Mouse (Mus musculus) bone marrow, adult 2 months (tissue): Measurements from ENCODE around the gene Olfr221.

Source experiments
- CTCF ChIP-seq: fragments of 200-500 bp; IDR thresholded peaks from 2 replicates; pipeline ENCODE4 v1.5.1; 2011; ENCODE audit warnings: low read length, control low read depth; ENCODE audit not compliant: control insufficient read depth, insufficient read depth
- POLR2A ChIP-seq: fragments of 200-500 bp; IDR thresholded peaks from 2 replicates; pipeline ENCODE4 v1.6.1; 2011; ENCODE audit warnings: low read depth, mild to moderate bottlenecking, control low read depth, low read length, borderline replicate concordance; ENCODE audit not compliant: control insufficient read depth

DNA sequence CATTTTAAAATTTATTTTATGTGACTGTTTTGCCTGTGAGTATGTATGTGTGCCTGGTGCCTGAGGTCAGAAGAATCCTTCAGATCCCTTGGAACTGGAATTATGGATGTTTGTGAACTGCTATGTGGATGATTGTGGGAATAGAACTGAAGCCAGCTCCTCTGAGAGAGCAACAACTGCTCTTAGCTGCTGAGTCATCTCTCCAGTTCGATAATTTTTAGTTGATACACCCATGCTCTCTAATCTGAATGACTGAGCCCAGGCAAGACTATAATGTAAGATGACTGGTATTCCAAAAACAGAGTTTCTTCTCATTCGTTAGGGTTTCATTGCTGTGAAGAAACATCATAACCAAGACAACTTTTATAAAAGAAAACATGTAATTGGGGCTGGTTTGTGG, 18.1 kb downstream of the Olfr221 start:
- TF ChIP-seq POLR2A: no peak
- TF ChIP-seq CTCF: no peak
